Mouse (Mus musculus): ENCODE results near the gene Ush2a. TPM values are rescaled to one million over a fixed set of nuclear protein-coding genes. Genes with fewer than 3 reads are reported as not detected.

Ush2a gene
- polyA plus RNA-seq, 1 experiment: not detected

DNA sequence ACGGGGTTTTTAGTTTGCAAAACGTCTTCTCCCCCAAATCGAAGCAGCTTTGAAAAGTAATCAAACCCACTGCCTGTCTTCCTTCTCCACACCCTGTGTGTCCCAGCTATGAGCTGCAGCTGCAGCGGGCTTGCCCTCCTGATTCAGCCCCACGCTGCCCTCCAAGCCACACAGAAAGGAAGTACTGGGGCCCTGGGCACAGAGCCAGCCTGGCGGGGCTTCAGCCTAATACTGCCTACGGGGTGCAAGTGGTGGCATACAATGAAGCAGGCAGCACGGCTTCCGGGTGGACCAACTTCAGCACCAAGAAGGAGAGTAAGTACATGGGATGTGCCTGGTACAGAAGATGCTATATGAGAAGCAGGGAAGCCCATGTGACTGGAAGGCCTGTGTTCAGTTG lies 686.5 kb downstream of the Ush2a start:
- H3K4me3 ChIP-seq: no peak overlapping the region
- no peaks in the 10 kb centered on the region for H3K79me2 ChIP-seq (ENCODE audit: control insufficient read depth, insufficient read depth)
- no peak overlapping the region for H3ac ChIP-seq (ENCODE audit: control insufficient read depth, insufficient read length)
- H3K4me2 ChIP-seq (ENCODE audit: low read depth): no peak overlapping the region
- no peaks in the 10 kb centered on the region for H3K36me3 ChIP-seq (ENCODE audit: control insufficient read depth, insufficient read depth)
- no peak for TF ChIP-seq REST (IDR thresholded peaks at IDR 0.05; ENCODE audit: insufficient read depth, insufficient read length)
- no peak for TF ChIP-seq POLR2A (IDR thresholded peaks at IDR 0.05; ENCODE audit: insufficient read length, low read depth)
- TF ChIP-seq SRF (IDR thresholded peaks at IDR 0.05; ENCODE audit: control insufficient read depth, insufficient read length, low read depth): no peak
- TF ChIP-seq POLR2AphosphoS2 (IDR thresholded peaks at IDR 0.05; ENCODE audit: insufficient read length, low read depth): no peak
- TF ChIP-seq E2F4 (IDR thresholded peaks at IDR 0.05; ENCODE audit: insufficient read depth): no peak
- no peak for TF ChIP-seq MYOG (IDR thresholded peaks at IDR 0.05; ENCODE audit: control insufficient read depth in 1 of 3, insufficient read depth in 1 of 3, insufficient read length in 2 of 3, low read depth in 2 of 3)
- TF ChIP-seq TCF12 (IDR thresholded peaks at IDR 0.05; ENCODE audit: insufficient read depth, poor library complexity, severe bottlenecking): no peak
- TF ChIP-seq CEBPB (IDR thresholded peaks at IDR 0.05; ENCODE audit: insufficient read depth, poor library complexity, severe bottlenecking): no peak
- TF ChIP-seq MAX (IDR thresholded peaks at IDR 0.05; ENCODE audit: low read depth): no peak
- TF ChIP-seq TCF3 (IDR thresholded peaks at IDR 0.05; ENCODE audit: insufficient read length, low read depth): no peak
- no peak for TF ChIP-seq MYOD1 (IDR thresholded peaks at IDR 0.05; ENCODE audit: control insufficient read depth in 1 of 3, insufficient read length in 2 of 3, low read depth in 2 of 3)
- H3K27me3 ChIP-seq (ENCODE audit: control insufficient read depth, insufficient read depth, insufficient read length): no peaks in the 10 kb centered on the region

DNA sequence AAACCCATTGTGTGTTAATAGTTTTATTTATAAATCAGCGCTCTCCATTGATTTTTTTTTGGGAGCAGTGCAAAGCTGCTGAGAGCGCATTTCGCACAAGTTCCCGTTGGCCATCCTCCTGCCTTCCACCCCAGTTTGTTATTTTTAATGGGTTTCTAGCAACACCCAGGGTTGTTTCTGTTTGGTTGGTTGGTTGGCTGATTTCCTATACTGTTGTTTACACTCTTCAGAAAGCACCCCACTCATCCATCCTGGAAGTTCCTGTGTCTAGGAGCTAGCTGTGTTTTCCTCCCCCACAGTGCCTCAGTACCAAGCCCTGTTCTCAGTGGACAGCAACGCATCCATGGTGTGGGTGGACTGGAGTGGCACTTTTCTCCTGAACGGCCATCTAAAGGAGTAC lies 689.3 kb downstream of the Ush2a start:
- no peaks in the 10 kb centered on the region for H3K27me3 ChIP-seq (ENCODE audit: control insufficient read depth, insufficient read depth, insufficient read length)
- no peak overlapping the region for H3ac ChIP-seq (ENCODE audit: control insufficient read depth, insufficient read length)
- TF ChIP-seq POLR2A (IDR thresholded peaks at IDR 0.05; ENCODE audit: insufficient read length, low read depth): no peak
- no peak for TF ChIP-seq USF1 (IDR thresholded peaks at IDR 0.05; ENCODE audit: low read depth)
- TF ChIP-seq TCF3 (IDR thresholded peaks at IDR 0.05; ENCODE audit: insufficient read length, low read depth): no peak
- no peak for TF ChIP-seq MYOD1 (IDR thresholded peaks at IDR 0.05; ENCODE audit: control insufficient read depth in 1 of 3, insufficient read length in 2 of 3, low read depth in 2 of 3)
- TF ChIP-seq SRF (IDR thresholded peaks at IDR 0.05; ENCODE audit: control insufficient read depth, insufficient read length, low read depth): no peak
- TF ChIP-seq MAX (IDR thresholded peaks at IDR 0.05; ENCODE audit: low read depth): no peak
- no peak for TF ChIP-seq E2F4 (IDR thresholded peaks at IDR 0.05; ENCODE audit: insufficient read depth)
- no peak for TF ChIP-seq MYOG (IDR thresholded peaks at IDR 0.05; ENCODE audit: control insufficient read depth in 1 of 3, insufficient read depth in 1 of 3, insufficient read length in 2 of 3, low read depth in 2 of 3)
- no peak overlapping the region for H3K4me2 ChIP-seq (ENCODE audit: low read depth)
- H3K4me3 ChIP-seq: no peak overlapping the region
- H3K36me3 ChIP-seq (ENCODE audit: control insufficient read depth, insufficient read depth): no peaks in the 10 kb centered on the region
- H3K79me2 ChIP-seq (ENCODE audit: control insufficient read depth, insufficient read depth): no peaks in the 10 kb centered on the region

DNA sequence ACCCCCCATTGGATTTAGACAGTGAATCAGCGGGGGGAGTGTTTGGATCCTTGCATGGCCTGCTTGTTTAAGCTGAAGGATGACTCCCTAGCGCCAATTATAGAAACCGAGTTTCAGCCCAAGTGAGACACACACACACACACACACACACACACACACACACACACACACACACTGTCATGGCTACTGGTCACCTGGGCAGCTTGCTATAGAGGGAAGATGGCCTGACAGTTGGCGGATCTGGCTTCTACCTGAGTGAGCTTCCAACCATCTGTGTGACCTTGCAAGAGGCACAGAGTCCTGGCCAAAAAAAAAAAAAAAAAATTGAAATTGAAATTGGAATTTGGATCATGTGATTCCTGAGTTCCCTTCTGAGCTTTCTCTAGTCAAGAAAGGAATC lies 690.7 kb downstream of the Ush2a start:
- no peak overlapping the region for H3K4me3 ChIP-seq
- no peaks in the 10 kb centered on the region for H3K79me2 ChIP-seq (ENCODE audit: control insufficient read depth, insufficient read depth)
- no peak for TF ChIP-seq REST (IDR thresholded peaks at IDR 0.05; ENCODE audit: insufficient read depth, insufficient read length)
- H3K36me3 ChIP-seq (ENCODE audit: control insufficient read depth, insufficient read depth): no peaks in the 10 kb centered on the region
- no peak overlapping the region for H3K4me2 ChIP-seq (ENCODE audit: low read depth)
- H3K27me3 ChIP-seq (ENCODE audit: control insufficient read depth, insufficient read depth, insufficient read length): no peaks in the 10 kb centered on the region
- H3ac ChIP-seq (ENCODE audit: control insufficient read depth, insufficient read length): no peak overlapping the region

DNA sequence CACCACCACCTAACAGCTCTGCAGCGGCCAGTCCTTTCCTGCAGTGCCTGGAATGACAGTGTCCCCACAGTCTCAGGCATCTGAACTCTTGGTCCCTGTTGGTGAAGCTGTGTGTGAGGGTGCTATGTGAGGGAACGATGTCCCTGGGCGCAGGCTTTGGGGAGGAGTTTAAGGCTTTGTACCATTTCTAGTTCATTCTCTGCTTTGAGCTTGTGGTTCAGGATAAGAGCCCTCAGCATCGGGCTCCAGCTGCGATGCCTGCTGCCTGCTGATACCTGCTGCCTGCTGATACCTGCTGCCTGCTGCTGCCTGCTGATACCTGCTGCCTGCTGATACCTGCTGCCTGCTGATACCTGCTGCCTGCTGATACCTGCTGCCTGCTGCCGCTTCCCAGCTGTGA lies 711.3 kb downstream of the Ush2a start:
- H3ac ChIP-seq (ENCODE audit: control insufficient read depth, insufficient read length): no peak overlapping the region
- H3K4me3 ChIP-seq: no peak overlapping the region
- H3K79me2 ChIP-seq (ENCODE audit: control insufficient read depth, insufficient read depth): no peaks in the 10 kb centered on the region
- no peaks in the 10 kb centered on the region for H3K27me3 ChIP-seq (ENCODE audit: control insufficient read depth, insufficient read depth, insufficient read length)
- peaks cover 44% of the 10 kb centered on the region for H3K36me3 ChIP-seq (ENCODE audit: control insufficient read depth, insufficient read depth)
- no peak for TF ChIP-seq REST (IDR thresholded peaks at IDR 0.05; ENCODE audit: insufficient read depth, insufficient read length)
- TF ChIP-seq MYOD1 (IDR thresholded peaks at IDR 0.05; ENCODE audit: control insufficient read depth in 1 of 3, insufficient read length in 2 of 3, low read depth in 2 of 3): no peak
- TF ChIP-seq USF1 (IDR thresholded peaks at IDR 0.05; ENCODE audit: low read depth): no peak
- TF ChIP-seq CEBPB (IDR thresholded peaks at IDR 0.05; ENCODE audit: insufficient read depth, poor library complexity, severe bottlenecking): no peak
- no peak for TF ChIP-seq MAX (IDR thresholded peaks at IDR 0.05; ENCODE audit: low read depth)
- TF ChIP-seq POLR2A (IDR thresholded peaks at IDR 0.05; ENCODE audit: insufficient read length, low read depth): no peak
- TF ChIP-seq POLR2AphosphoS2 (IDR thresholded peaks at IDR 0.05; ENCODE audit: insufficient read length, low read depth): no peak
- no peak for TF ChIP-seq TCF12 (IDR thresholded peaks at IDR 0.05; ENCODE audit: insufficient read depth, poor library complexity, severe bottlenecking)
- no peak for TF ChIP-seq SRF (IDR thresholded peaks at IDR 0.05; ENCODE audit: control insufficient read depth, insufficient read length, low read depth)
- no peak for TF ChIP-seq E2F4 (IDR thresholded peaks at IDR 0.05; ENCODE audit: insufficient read depth)
- TF ChIP-seq TCF3 (IDR thresholded peaks at IDR 0.05; ENCODE audit: insufficient read length, low read depth): no peak
- no peak for TF ChIP-seq MYOG (IDR thresholded peaks at IDR 0.05; ENCODE audit: control insufficient read depth in 1 of 3, insufficient read depth in 1 of 3, insufficient read length in 2 of 3, low read depth in 2 of 3)
- no peak overlapping the region for H3K4me2 ChIP-seq (ENCODE audit: low read depth)

DNA sequence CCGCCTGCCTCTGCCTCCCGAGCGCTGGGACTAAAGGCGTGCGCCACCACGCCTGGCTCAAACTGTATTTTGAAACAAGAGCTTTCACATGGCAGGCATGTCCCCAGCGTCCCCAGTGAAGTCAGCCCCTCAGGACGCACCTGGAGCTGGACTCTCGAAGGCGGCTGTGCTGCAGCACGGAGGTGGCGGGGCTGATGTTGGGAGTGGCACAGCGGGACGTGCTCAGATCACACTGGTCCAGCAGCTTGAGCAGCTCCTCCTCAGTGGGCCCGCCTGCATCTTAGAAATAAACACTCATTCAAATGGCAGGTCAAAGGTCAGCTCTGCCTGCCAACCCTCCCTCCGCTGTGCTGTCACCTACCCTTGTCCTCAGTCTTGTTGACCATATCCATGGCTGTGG lies 712.1 kb downstream of the Ush2a start:
- H3K4me2 ChIP-seq (ENCODE audit: low read depth): no peak overlapping the region
- no peaks in the 10 kb centered on the region for H3K79me2 ChIP-seq (ENCODE audit: control insufficient read depth, insufficient read depth)
- H3K36me3 ChIP-seq (ENCODE audit: control insufficient read depth, insufficient read depth): peaks cover 44% of the 10 kb centered on the region
- no peak for TF ChIP-seq POLR2AphosphoS2 (IDR thresholded peaks at IDR 0.05; ENCODE audit: insufficient read length, low read depth)
- TF ChIP-seq E2F4 (IDR thresholded peaks at IDR 0.05; ENCODE audit: insufficient read depth): no peak
- no peak for TF ChIP-seq USF1 (IDR thresholded peaks at IDR 0.05; ENCODE audit: low read depth)
- H3K27me3 ChIP-seq (ENCODE audit: control insufficient read depth, insufficient read depth, insufficient read length): no peaks in the 10 kb centered on the region
- H3K4me3 ChIP-seq: no peak overlapping the region
- no peak overlapping the region for H3ac ChIP-seq (ENCODE audit: control insufficient read depth, insufficient read length)

Data from myocyte (in vitro differentiated cells).